Mouse (Mus musculus): ENCODE data around the gene Gm49380. TPM values are rescaled to one million over a fixed set of nuclear protein-coding genes. Genes with fewer than 3 reads are reported as not detected.
A peak's percentile ranks its signal among the peaks of the same experiment; 100 is the strongest.

The Gm49380 gene
- polyA plus RNA-seq, 1 experiment: 0.10 TPM

- Histone ChIP-seq H3K4me1 (ENCODE audit: control insufficient read depth, insufficient read depth, low read length) (peaks cover 5% of the 10 kb centered on the region), H3K27ac (ENCODE audit: insufficient read depth, low read length) (no peak overlapping the region), H3K4me3 (ENCODE audit: insufficient read depth, low read length) (peak overlapping the region; percentile 90; the same call in 1 of the 2 replicates)
- TF ChIP-seq CTCF (IDR thresholded peaks at IDR 0.05; ENCODE audit: extremely low read depth, insufficient read depth, low read length): no peak
- TF ChIP-seq POLR2A (IDR thresholded peaks at IDR 0.05; ENCODE audit: extremely low read depth, insufficient read depth, low read length): peak; percentile 5; the same call in 1 of the 2 replicates
Measured at GRCm38 (mm10) chr9:44045158-44045883, 68.0 kb downstream of the Gm49380 start.

GRCm38 (mm10) chr9:44044426-44045157, 68.7 kb downstream of the Gm49380 start:
- Histone ChIP-seq H3K4me3 (ENCODE audit: insufficient read depth, low read length) (peak overlapping the region; percentile 90), H3K27ac (ENCODE audit: insufficient read depth, low read length) (no peak overlapping the region), H3K4me1 (ENCODE audit: control insufficient read depth, insufficient read depth, low read length) (peaks cover 5% of the 10 kb centered on the region)
- TF ChIP-seq CTCF (IDR thresholded peaks at IDR 0.05; ENCODE audit: extremely low read depth, insufficient read depth, low read length) (no peak), POLR2A (IDR thresholded peaks at IDR 0.05; ENCODE audit: extremely low read depth, insufficient read depth, low read length) (peak; percentile 48; the same call in 1 of the 2 replicates)

DNA sequence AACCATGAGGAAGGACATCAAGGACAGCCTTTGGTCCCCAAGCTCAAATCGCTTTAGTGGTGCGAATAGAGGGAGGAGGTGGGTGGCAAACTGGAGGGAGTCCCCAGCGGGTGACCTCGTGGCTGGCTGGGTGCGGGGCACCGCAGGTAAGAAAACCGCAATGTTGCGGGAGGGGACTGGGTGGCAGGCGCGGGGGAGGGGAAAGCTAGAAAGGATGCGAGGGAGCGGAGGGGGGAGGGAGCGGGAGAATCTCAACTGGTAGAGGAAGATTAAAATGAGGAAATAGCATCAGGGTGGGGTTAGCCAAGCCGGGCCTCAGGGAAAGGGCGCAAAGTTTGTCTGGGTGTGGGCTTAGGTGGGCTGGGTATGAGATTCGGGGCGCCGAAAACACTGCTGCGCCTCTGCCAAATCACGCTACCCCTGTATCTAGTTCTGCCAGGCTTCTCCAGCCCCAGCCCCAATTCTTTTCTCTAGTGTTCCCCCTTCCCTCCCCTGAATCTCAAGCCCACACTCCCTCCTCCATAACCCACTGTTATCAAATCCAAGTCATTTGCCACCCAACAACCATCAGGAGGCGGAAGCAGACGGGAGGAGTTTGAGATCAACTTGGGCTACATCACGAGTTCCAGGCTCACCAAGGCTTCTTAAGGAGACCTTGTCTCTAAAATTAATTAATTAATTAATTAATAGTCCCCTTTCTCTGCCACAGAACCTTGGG, 69.4 kb downstream of the Gm49380 start:
- Histone ChIP-seq H3K4me1 (ENCODE audit: control insufficient read depth, insufficient read depth, low read length) (peaks cover 3% of the 10 kb centered on the region), H3K4me3 (ENCODE audit: insufficient read depth, low read length) (peak overlapping the region; percentile 90), H3K27ac (ENCODE audit: insufficient read depth, low read length) (peak overlapping the region; percentile 96)
- TF ChIP-seq CTCF (IDR thresholded peaks at IDR 0.05; ENCODE audit: extremely low read depth, insufficient read depth, low read length): no peak
- TF ChIP-seq POLR2A (IDR thresholded peaks at IDR 0.05; ENCODE audit: extremely low read depth, insufficient read depth, low read length): no peak

DNA sequence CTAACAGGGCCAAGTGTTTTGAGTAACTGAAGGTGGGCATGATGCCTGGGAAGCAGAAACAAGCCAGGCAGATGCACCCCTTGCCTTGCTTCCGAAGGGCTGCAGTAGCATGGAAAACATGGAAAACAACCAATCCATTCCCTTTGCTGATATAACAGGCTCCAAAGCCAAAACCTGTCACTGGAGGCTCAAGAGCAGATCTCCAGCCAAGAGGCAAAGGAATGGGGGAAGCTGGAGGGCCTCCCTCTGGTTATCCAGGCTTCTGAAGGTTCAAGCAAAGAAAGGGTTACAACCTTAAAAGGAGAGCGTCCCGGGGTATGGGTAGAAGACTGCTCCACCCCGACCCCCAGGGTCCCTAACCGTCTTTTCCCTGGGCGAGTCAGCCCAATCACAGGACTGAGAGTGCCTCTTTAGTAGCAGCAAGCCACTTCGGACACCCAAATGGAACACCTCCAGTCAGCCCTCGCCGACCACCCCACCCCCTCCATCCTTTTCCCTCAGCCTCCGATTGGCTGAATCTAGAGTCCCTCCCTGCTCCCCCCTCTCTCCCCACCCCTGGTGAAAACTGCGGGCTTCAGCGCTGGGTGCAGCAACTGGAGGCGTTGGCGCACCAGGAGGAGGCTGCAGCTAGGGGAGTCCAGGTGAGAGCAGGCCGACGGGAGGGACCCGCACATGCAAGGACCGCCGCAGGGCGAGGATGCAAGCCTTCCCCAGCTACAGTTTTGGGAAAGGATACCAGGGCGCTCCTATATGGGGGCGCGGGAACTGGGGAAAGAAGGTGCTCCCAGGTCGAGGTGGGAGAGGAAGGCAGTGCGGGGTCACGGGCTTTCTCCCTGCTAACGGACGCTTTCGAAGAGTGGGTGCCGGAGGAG, 70.2 kb downstream of the Gm49380 start, which contains the start of gene Thy1:
Gene Thy1 (plus strand): TSS at position 549 of the 872 bp plus-strand sequence.
- TF ChIP-seq CTCF (IDR thresholded peaks at IDR 0.05; ENCODE audit: extremely low read depth, insufficient read depth, low read length) (no peak), POLR2A (IDR thresholded peaks at IDR 0.05; ENCODE audit: extremely low read depth, insufficient read depth, low read length) (peak; percentile 91)
- Histone ChIP-seq H3K4me1 (ENCODE audit: control insufficient read depth, insufficient read depth, low read length) (0 out of 2 replicates have a peak, but pooled peaks cover 1% of the 10 kb centered on the region), H3K4me3 (ENCODE audit: insufficient read depth, low read length) (peak within 1 kb of the TSS; percentile 90), H3K27ac (ENCODE audit: insufficient read depth, low read length) (peak within 1 kb of the TSS; percentile 96)

DNA sequence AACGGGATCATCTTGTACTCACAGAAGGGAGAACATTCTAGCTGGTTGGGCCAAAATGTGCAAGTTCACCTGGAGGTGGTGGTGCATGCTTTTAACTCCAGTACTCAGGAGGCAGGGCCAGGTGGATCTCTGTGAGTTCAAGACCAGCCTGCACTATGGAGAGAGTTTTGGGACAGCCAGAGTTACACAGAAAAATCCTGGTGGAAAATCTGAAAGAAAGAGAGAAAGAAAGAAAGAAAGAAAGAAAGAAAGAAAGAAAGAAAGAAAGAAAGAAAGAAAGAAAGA, 71.0 kb downstream of the Gm49380 start:
- Histone ChIP-seq H3K4me1 (ENCODE audit: control insufficient read depth, insufficient read depth, low read length) (0 out of 2 replicates have a peak, but pooled peaks cover 1% of the 10 kb centered on the region), H3K27ac (ENCODE audit: insufficient read depth, low read length) (no peak overlapping the region), H3K4me3 (ENCODE audit: insufficient read depth, low read length) (no peak overlapping the region; the same call in 1 of the 2 replicates)
- TF ChIP-seq CTCF (IDR thresholded peaks at IDR 0.05; ENCODE audit: extremely low read depth, insufficient read depth, low read length) (no peak), POLR2A (IDR thresholded peaks at IDR 0.05; ENCODE audit: extremely low read depth, insufficient read depth, low read length) (no peak)

DNA sequence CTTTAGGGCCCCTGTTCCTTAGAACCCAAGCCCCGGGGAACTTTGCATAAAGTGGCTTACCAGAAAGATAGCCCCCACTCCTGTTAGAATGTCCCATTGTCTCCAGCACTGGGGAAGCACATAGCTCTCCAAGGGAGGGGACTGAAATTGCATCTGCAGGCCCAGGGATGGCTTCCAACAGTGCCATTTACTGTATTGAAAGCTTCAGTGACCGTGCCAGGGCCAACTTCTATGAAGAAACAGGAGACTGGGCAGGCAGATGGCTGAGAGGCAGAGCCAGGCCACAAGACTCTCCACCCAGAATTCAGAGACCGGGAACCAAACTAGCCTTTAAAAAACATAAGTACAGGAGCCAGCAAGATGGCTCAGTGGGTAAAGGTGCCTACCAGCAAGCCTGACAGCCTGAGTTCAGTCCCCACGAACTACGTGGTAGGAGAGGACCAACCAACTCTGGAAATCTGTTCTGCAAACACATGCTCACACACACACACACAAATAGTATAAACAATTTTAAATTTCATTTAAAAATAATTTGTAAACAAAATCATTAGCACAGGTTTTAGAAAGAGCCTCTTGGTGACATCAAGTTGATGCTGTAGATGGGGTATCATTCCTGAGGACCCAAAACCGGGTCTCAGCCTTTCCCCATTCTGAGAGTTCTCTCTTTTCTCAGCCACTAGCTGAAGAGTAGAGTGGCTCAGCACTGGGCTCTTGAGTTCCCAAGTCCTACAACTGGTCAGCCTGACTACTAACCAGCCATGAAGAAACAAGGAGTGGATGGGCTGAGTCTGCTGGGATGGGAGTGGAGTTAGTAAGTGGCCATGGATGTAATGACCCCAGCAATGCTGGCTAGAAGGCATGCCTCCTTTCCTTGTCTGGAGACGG, 71.5 kb downstream of the Gm49380 start:
- Histone ChIP-seq H3K4me3 (ENCODE audit: insufficient read depth, low read length) (no peak overlapping the region), H3K27ac (ENCODE audit: insufficient read depth, low read length) (no peak overlapping the region), H3K4me1 (ENCODE audit: control insufficient read depth, insufficient read depth, low read length) (0 out of 2 replicates have a peak, but pooled peaks cover 1% of the 10 kb centered on the region)
- TF ChIP-seq CTCF (IDR thresholded peaks at IDR 0.05; ENCODE audit: extremely low read depth, insufficient read depth, low read length) (no peak), POLR2A (IDR thresholded peaks at IDR 0.05; ENCODE audit: extremely low read depth, insufficient read depth, low read length) (no peak)

GRCm38 (mm10) chr9:44037106-44037505, 76.2 kb downstream of the Gm49380 start:
- Histone ChIP-seq H3K4me1 (ENCODE audit: control insufficient read depth, insufficient read depth, low read length) (no peaks in the 10 kb centered on the region), H3K27ac (ENCODE audit: insufficient read depth, low read length) (no peak overlapping the region), H3K4me3 (ENCODE audit: insufficient read depth, low read length) (no peak overlapping the region)
- TF ChIP-seq POLR2A (IDR thresholded peaks at IDR 0.05; ENCODE audit: extremely low read depth, insufficient read depth, low read length) (no peak), CTCF (IDR thresholded peaks at IDR 0.05; ENCODE audit: extremely low read depth, insufficient read depth, low read length) (no peak)
